Mouse (Mus musculus) erythroblast, adult 5-6 weeks (primary cell): ENCODE data around the gene Celsr2. TPM values are rescaled to one million over a fixed set of nuclear protein-coding genes. Genes with fewer than 3 reads are reported as not detected.

Experiments
- total RNA-seq, 2 experiments: library from RNA; stranded (forward) in 1 of 2; stranded (reverse) in 1 of 2; fragments of 150-400 nt in 1 of 2; fragments of 200-764, 138-1000 nt in 1 of 2; gene quantifications; 2 replicates each; pipeline versions ENCODE4 v1.2.3 to v1.2.4; 2015 to 2017; ENCODE audit warnings: low replicate concordance in 2 of 2

The Celsr2 gene
- total RNA-seq, 2 experiments from 2014 or later = not detected

Other genes starting within 250 kb of the Celsr2 start
- not detected in 2 replicates for gene Amigo1, start 229.2 kb downstream of the Celsr2 start, total RNA-seq (2015; ENCODE audit: low replicate concordance)
- 0.77 TPM in 1 of 2 replicates, not detected in the other for gene Amigo1, start 229.2 kb downstream of the Celsr2 start, total RNA-seq (2017; ENCODE audit: low replicate concordance)
- gene Cyb561d1, start 214.3 kb downstream of the Celsr2 start, total RNA-seq (2015; ENCODE audit: low replicate concordance) = 0.63 and 1.3 TPM in 2 replicates
- gene Cyb561d1, start 214.3 kb downstream of the Celsr2 start, total RNA-seq (2017; ENCODE audit: low replicate concordance) = 1.1 and 1.7 TPM in 2 replicates
- 0.58 and 0.84 TPM in 2 replicates for gene Atxn7l2, start 204.6 kb downstream of the Celsr2 start, total RNA-seq (2015; ENCODE audit: low replicate concordance)
- gene Atxn7l2, start 204.6 kb downstream of the Celsr2 start, total RNA-seq (2017; ENCODE audit: low replicate concordance) = 0.56 and 1.4 TPM in 2 replicates
- gene Sypl2, start 188.9 kb downstream of the Celsr2 start, total RNA-seq (2015; ENCODE audit: low replicate concordance) = not detected in 2 replicates
- not detected in 2 replicates for gene Sypl2, start 188.9 kb downstream of the Celsr2 start, total RNA-seq (2017; ENCODE audit: low replicate concordance)
- gene Psma5, start 158.6 kb downstream of the Celsr2 start, total RNA-seq (2015; ENCODE audit: low replicate concordance) = 39.8 and 54.5 TPM in 2 replicates
- gene Psma5, start 158.6 kb downstream of the Celsr2 start, total RNA-seq (2017; ENCODE audit: low replicate concordance) = 49.6 and 55.6 TPM in 2 replicates
- gene Sort1, start 131.5 kb downstream of the Celsr2 start, total RNA-seq (2015; ENCODE audit: low replicate concordance) = 16.7 and 20.3 TPM in 2 replicates
- gene Sort1, start 131.5 kb downstream of the Celsr2 start, total RNA-seq (2017; ENCODE audit: low replicate concordance) = 12.4 and 18.3 TPM in 2 replicates
- not detected in 2 replicates for gene Mybphl, start 50.6 kb downstream of the Celsr2 start, total RNA-seq (2015; ENCODE audit: low replicate concordance)
- not detected in 2 replicates for gene Mybphl, start 50.6 kb downstream of the Celsr2 start, total RNA-seq (2017; ENCODE audit: low replicate concordance)
- 4.4 and 5.9 TPM in 2 replicates for gene Psrc1, start 31.7 kb downstream of the Celsr2 start, total RNA-seq (2015; ENCODE audit: low replicate concordance)
- gene Psrc1, start 31.7 kb downstream of the Celsr2 start, total RNA-seq (2017; ENCODE audit: low replicate concordance) = 9.5 and 14.1 TPM in 2 replicates
- gene Sars, start 29.7 kb upstream of the Celsr2 start, total RNA-seq (2015; ENCODE audit: low replicate concordance) = 15.5 and 20.4 TPM in 2 replicates
- 91.9 and 143 TPM in 2 replicates for gene Sars, start 29.7 kb upstream of the Celsr2 start, total RNA-seq (2017; ENCODE audit: low replicate concordance)
- gene 1700013F07Rik, start 118.6 kb upstream of the Celsr2 start, total RNA-seq (2015; ENCODE audit: low replicate concordance) = not detected in 2 replicates
- not detected in 2 replicates for gene 1700013F07Rik, start 118.6 kb upstream of the Celsr2 start, total RNA-seq (2017; ENCODE audit: low replicate concordance)
- gene 5330417C22Rik, start 121.0 kb upstream of the Celsr2 start, total RNA-seq (2015; ENCODE audit: low replicate concordance) = not detected in 2 replicates
- not detected in 2 replicates for gene 5330417C22Rik, start 121.0 kb upstream of the Celsr2 start, total RNA-seq (2017; ENCODE audit: low replicate concordance)
- gene Tmem167b, start 146.9 kb upstream of the Celsr2 start, total RNA-seq (2015; ENCODE audit: low replicate concordance) = 3.8 and 4.8 TPM in 2 replicates
- gene Tmem167b, start 146.9 kb upstream of the Celsr2 start, total RNA-seq (2017; ENCODE audit: low replicate concordance) = 18.3 and 21.7 TPM in 2 replicates
- 2.9 and 3.5 TPM in 2 replicates for gene Taf13, start 156.1 kb upstream of the Celsr2 start, total RNA-seq (2015; ENCODE audit: low replicate concordance)
- 4.7 and 14.1 TPM in 2 replicates for gene Taf13, start 156.1 kb upstream of the Celsr2 start, total RNA-seq (2017; ENCODE audit: low replicate concordance)
- gene Wdr47, start 175.7 kb upstream of the Celsr2 start, total RNA-seq (2015; ENCODE audit: low replicate concordance) = 2.5 and 3.3 TPM in 2 replicates
- gene Wdr47, start 175.7 kb upstream of the Celsr2 start, total RNA-seq (2017; ENCODE audit: low replicate concordance) = 2.0 and 2.6 TPM in 2 replicates
- gene Clcc1, start 238.4 kb upstream of the Celsr2 start, total RNA-seq (2015; ENCODE audit: low replicate concordance) = 7.9 and 13.4 TPM in 2 replicates
- 19.9 and 23.7 TPM in 2 replicates for gene Clcc1, start 238.4 kb upstream of the Celsr2 start, total RNA-seq (2017; ENCODE audit: low replicate concordance)